20 mouse cellular contexts compared by ENCODE assay signal in the genomic region with DNA sequence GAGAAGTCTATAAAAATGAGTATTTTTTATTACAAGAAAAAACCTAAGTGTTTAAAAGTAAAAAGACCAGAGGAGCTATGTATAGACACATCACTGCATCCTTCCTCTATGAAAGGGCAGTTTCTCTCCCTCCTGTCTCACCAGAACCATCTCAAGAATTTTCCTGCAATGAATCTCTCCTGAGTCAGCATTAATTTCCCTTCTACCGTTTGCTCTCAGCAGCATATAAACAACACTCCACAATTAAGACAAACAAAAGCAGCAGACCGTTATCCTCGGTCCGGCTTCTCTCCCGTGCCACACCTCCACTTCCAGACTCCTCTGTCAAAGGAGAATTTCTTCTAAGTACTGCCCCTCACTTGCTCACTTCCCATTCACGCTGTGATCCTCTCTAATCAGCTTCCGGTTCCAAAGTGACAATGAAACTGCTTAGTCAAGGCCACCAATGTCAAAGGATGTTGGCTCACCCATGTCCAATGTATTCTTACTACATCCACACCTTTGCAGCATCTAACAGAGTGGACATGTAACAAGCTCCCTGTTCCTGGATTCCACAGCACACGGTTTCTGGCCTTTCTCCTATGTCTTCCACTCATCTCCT. TPM values are rescaled to one million over a fixed set of nuclear protein-coding genes. Genes with fewer than 3 reads are reported as not detected.
DNase-seq lines count a peak whose midpoint lies in the region; ATAC-seq and TF ChIP-seq lines count a peak whose summit lies in the region.
"Had no signal": no experiment of that assay in that cellular context is flagged by ENCODE, and none has a peak within 500 bp of the region (broad histone marks: within the 10 kb centered on the region; RNA-seq: fewer than 3 reads in every experiment).

No protein-coding gene starts in this region.

- no peak for TF ChIP-seq POLR2A in bone marrow macrophage, adult 2 months (IDR thresholded peaks at IDR 0.05; ENCODE audit: borderline replicate concordance, low read depth, low read length)
- no peak for TF ChIP-seq POLR2A in olfactory bulb, adult 2 months (IDR thresholded peaks at IDR 0.05; ENCODE audit: insufficient read depth, low read depth, low read length)

- no peak for DNase-seq in liver, embryonic 11.5 days (ENCODE audit: low spot score)
- DNase-seq in liver = no peak
- DNase-seq in liver, embryonic 13.5 days = no peak
- no peak for DNase-seq in heart, postnatal 14 days
- no peak for DNase-seq in kidney, adult 8-10 months
- DNase-seq: adrenal gland, postnatal 10 days; cerebellum, adult 9-11 months; kidney, adult 11 months; kidney, postnatal 36 days; right cerebral cortex, postnatal 14 days; thymus, adult 2 months had no signal

- H3K9ac ChIP-seq in liver, embryonic 11.5 days (ENCODE audit: low read depth, low read length) = no peak overlapping the region
- no peak overlapping the region for H3K9ac ChIP-seq in liver, embryonic 13.5 days
- no peak overlapping the region for H3K9ac ChIP-seq in hindbrain, embryonic 16.5 days (ENCODE audit: low read depth, low read length)
- H3K9ac ChIP-seq: hindbrain, embryonic 14.5 days; neural tube, embryonic 12.5 days; stomach, embryonic 15.5 days had no signal

- 0 out of 2 replicates have a peak overlapping the region, but pooled peaks have one; percentile 11 for H3K4me2 ChIP-seq in liver, embryonic 11.5 days
- H3K4me2 ChIP-seq in liver, embryonic 13.5 days = 0 out of 2 replicates have a peak overlapping the region, but pooled peaks have one; percentile 8
- no peak overlapping the region for H3K4me2 ChIP-seq in hindbrain, embryonic 16.5 days (ENCODE audit: low read length)
- H3K4me2 ChIP-seq: hindbrain, embryonic 14.5 days; neural tube, embryonic 12.5 days; stomach, embryonic 15.5 days had no signal

- peaks cover 7% of the 10 kb centered on the region; the same call in 1 of the 2 replicates for H3K36me3 ChIP-seq in liver, embryonic 11.5 days (ENCODE audit: control insufficient read depth, insufficient read depth, low read length)
- H3K36me3 ChIP-seq in liver, embryonic 13.5 days = peaks cover 12% of the 10 kb centered on the region
- H3K36me3 ChIP-seq in hindbrain, embryonic 16.5 days (ENCODE audit: control insufficient read depth, insufficient read depth, low read length) = peaks cover 14% of the 10 kb centered on the region

- 31% methylated on average over 8 of the region's 8 CpGs for WGBS in liver, embryonic 11.5 days
- 21% methylated on average over 8 of the region's 8 CpGs for WGBS in liver, embryonic 13.5 days (ENCODE audit: insufficient replicate concordance)
- WGBS in olfactory bulb, adult 2 months = 21% methylated on average over 8 of the region's 8 CpGs
- WGBS in hindbrain, embryonic 16.5 days = 68% methylated on average over 8 of the region's 8 CpGs

- H3K4me3 ChIP-seq in liver, embryonic 11.5 days (ENCODE audit: low read depth, low read length) = no peak overlapping the region
- H3K4me3 ChIP-seq in bone marrow macrophage, adult 2 months (ENCODE audit: insufficient read depth, low read length) = no peak overlapping the region
- H3K4me3 ChIP-seq in liver, embryonic 13.5 days (replicated peaks) = no peak overlapping the region
- H3K4me3 ChIP-seq in olfactory bulb, adult 2 months (ENCODE audit: insufficient read depth, low read depth, low read length) = no peak overlapping the region
- H3K4me3 ChIP-seq in hindbrain, embryonic 16.5 days (ENCODE audit: low read length) = no peak overlapping the region
- H3K4me3 ChIP-seq: embryonic facial prominence, embryonic 10.5 days; neural tube, embryonic 12.5 days; stomach, embryonic 15.5 days had no signal

- no peak overlapping the region for H3K27ac ChIP-seq in liver, embryonic 11.5 days (ENCODE audit: low read depth, low read length)
- 0 out of 2 replicates have a peak overlapping the region, but pooled peaks have one; percentile 10 for H3K27ac ChIP-seq in bone marrow macrophage, adult 2 months (ENCODE audit: insufficient read depth, low read depth, low read length)
- no peak overlapping the region for H3K27ac ChIP-seq in liver, embryonic 13.5 days
- peak overlapping the region; percentile 37 for H3K27ac ChIP-seq in olfactory bulb, adult 2 months (ENCODE audit: insufficient read depth, low read depth, low read length)
- H3K27ac ChIP-seq in hindbrain, embryonic 16.5 days (ENCODE audit: low read depth, low read length) = no peak overlapping the region
- H3K27ac ChIP-seq: embryonic facial prominence, embryonic 10.5 days; hindbrain, embryonic 14.5 days; neural tube, embryonic 12.5 days; stomach, embryonic 15.5 days had no signal

- H3K27me3 ChIP-seq in liver, embryonic 11.5 days (replicated peaks; ENCODE audit: control insufficient read depth, insufficient read depth, low read length) = no peaks in the 10 kb centered on the region
- H3K27me3 ChIP-seq in liver, embryonic 13.5 days = no peaks in the 10 kb centered on the region
- no peaks in the 10 kb centered on the region for H3K27me3 ChIP-seq in hindbrain, embryonic 16.5 days (replicated peaks; ENCODE audit: control insufficient read depth, insufficient read depth, low read length)
- H3K27me3 ChIP-seq: neural tube, embryonic 12.5 days; stomach, embryonic 15.5 days had no signal

- H3K9me3 ChIP-seq in liver, embryonic 11.5 days (ENCODE audit: control insufficient read depth, low read length) = peaks cover under 1% of the 10 kb centered on the region
- H3K9me3 ChIP-seq in liver, embryonic 13.5 days (replicated peaks) = no peaks in the 10 kb centered on the region
- peaks cover 2% of the 10 kb centered on the region; the same call in 1 of the 2 replicates for H3K9me3 ChIP-seq in hindbrain, embryonic 16.5 days (ENCODE audit: control insufficient read depth, low read length)
- H3K9me3 ChIP-seq: stomach, embryonic 15.5 days had no signal

- intact Hi-C loops in heart, postnatal 14 days (cut with DNase I) = no loop called here

- TF ChIP-seq CTCF in bone marrow macrophage, adult 2 months (IDR thresholded peaks at IDR 0.05; ENCODE audit: low read depth, low read length) = no peak
- TF ChIP-seq CTCF in olfactory bulb, adult 2 months (IDR thresholded peaks at IDR 0.05; ENCODE audit: insufficient read depth, low read depth, low read length) = no peak

- ATAC-seq in liver, embryonic 11.5 days (replicated peaks; ENCODE audit: low FRiP score) = no peak
- ATAC-seq in liver, embryonic 13.5 days (ENCODE audit: low read depth) = no peak
- ATAC-seq in hindbrain, embryonic 16.5 days = no peak
- ATAC-seq: forebrain, embryonic 16.5 days; lung, postnatal 0 days had no signal

- peaks cover 13% of the 10 kb centered on the region for H3K4me1 ChIP-seq in liver, embryonic 11.5 days (replicated peaks; ENCODE audit: control insufficient read depth, insufficient read depth, low read length)
- peaks cover 14% of the 10 kb centered on the region for H3K4me1 ChIP-seq in bone marrow macrophage, adult 2 months (ENCODE audit: control insufficient read depth, insufficient read depth, low read length)
- peaks cover 21% of the 10 kb centered on the region for H3K4me1 ChIP-seq in liver, embryonic 13.5 days (replicated peaks)
- 0 out of 2 replicates have a peak, but pooled peaks cover 2% of the 10 kb centered on the region for H3K4me1 ChIP-seq in olfactory bulb, adult 2 months (ENCODE audit: control insufficient read depth, insufficient read depth, low read length)
- H3K4me1 ChIP-seq in hindbrain, embryonic 16.5 days (ENCODE audit: control insufficient read depth, insufficient read depth, low read depth, low read length) = no peaks in the 10 kb centered on the region
- H3K4me1 ChIP-seq: neural tube, embryonic 12.5 days had no signal

RNA-seq across cellular contexts. Expression of a gene that starts 19.6 kb away (rescaled TPM):
- polyA plus RNA-seq in liver, embryonic 11.5 days (2014; fragmentation: Nextera tagmentation; extraction: Ambion mirVana) = 9.5 and 9.7 TPM in 2 replicates
- polyA plus RNA-seq in bone marrow macrophage, adult 2 months (2012; ENCODE audit: insufficient read depth, insufficient read length, missing spikeins) = 5.2 and 6.0 TPM in 2 replicates
- polyA plus RNA-seq in liver, embryonic 13.5 days (2015; fragmentation: Nextera tagmentation; extraction: Ambion mirVana) = 2.9 and 3.2 TPM in 2 replicates
- not detected in 2 replicates for polyA plus RNA-seq in olfactory bulb, adult 2 months (2012; ENCODE audit: insufficient read depth, insufficient read length, low replicate concordance, missing spikeins)
- 17.8 and 18.3 TPM in 2 replicates for polyA plus RNA-seq in hindbrain, embryonic 16.5 days (2015; fragmentation: Nextera tagmentation; extraction: Ambion mirVana)
- total RNA-seq in heart, postnatal 14 days (2021) = 1 to 10 TPM; 8.5 to 8.9 TPM

Comparison
In these comparisons a context has a peak if more than half of its experiments do, and no peak if none do; other contexts are left out.
1. H3K27ac ChIP-seq: peak in bone marrow macrophage, adult 2 months (single experiment) and olfactory bulb, adult 2 months (single experiment); none in liver, embryonic 11.5 days (single experiment), liver, embryonic 13.5 days (single experiment) and hindbrain, embryonic 16.5 days (single experiment).